Mouse (Mus musculus): ENCODE measurements around the gene Hoxb5. TPM values are rescaled to one million over a fixed set of nuclear protein-coding genes. Genes with fewer than 3 reads are reported as not detected.
A peak's percentile ranks its signal among the peaks of the same experiment; 100 is the strongest.

Hoxb5 gene
- polyA plus RNA-seq, 1 experiment from 2014 or later = not detected

GRCm38 (mm10) chr11:96346916-96347520 is 43.9 kb downstream of the Hoxb5 start:
- ATAC-seq (ENCODE audit: insufficient number of reproducible peaks, low FRiP score, low TSS enrichment, low read depth) = no peak
- no peak overlapping the region for H3K9ac ChIP-seq

GRCm38 (mm10) chr11:96347717-96348116 is 44.6 kb downstream of the Hoxb5 start:
- peaks cover 9% of the 10 kb centered on the region for H3K4me1 ChIP-seq
- H3K27me3 ChIP-seq = peaks cover 96% of the 10 kb centered on the region
- no peak for ATAC-seq (ENCODE audit: insufficient number of reproducible peaks, low FRiP score, low TSS enrichment, low read depth)
- 13% methylated on average over 4 of the region's 4 CpGs for WGBS
- no peak overlapping the region for H3K27ac ChIP-seq (replicated peaks)
- H3K36me3 ChIP-seq = no peaks in the 10 kb centered on the region
- H3K4me3 ChIP-seq (replicated peaks) = no peak overlapping the region
- H3K9ac ChIP-seq = no peak overlapping the region
- H3K9me3 ChIP-seq (replicated peaks) = no peaks in the 10 kb centered on the region
- no peak overlapping the region for H3K4me2 ChIP-seq (replicated peaks)

More at GRCm38 (mm10) chr11:96346916-96347520, 43.9 kb downstream of the Hoxb5 start:
- 18% methylated on average over 5 of the region's 5 CpGs for WGBS
- Histone ChIP-seq H3K9me3 (replicated peaks) (no peaks in the 10 kb centered on the region), H3K27ac (replicated peaks) (no peak overlapping the region), H3K27me3 (peaks cover 96% of the 10 kb centered on the region), H3K4me2 (replicated peaks) (no peak overlapping the region), H3K4me1 (peaks cover 7% of the 10 kb centered on the region), H3K36me3 (no peaks in the 10 kb centered on the region), H3K4me3 (replicated peaks) (no peak overlapping the region)

- Histone ChIP-seq H3K4me3 (replicated peaks) (no peak overlapping the region), H3K9ac (no peak overlapping the region), H3K4me2 (replicated peaks) (no peak overlapping the region), H3K27ac (replicated peaks) (no peak overlapping the region), H3K27me3 (peaks cover 96% of the 10 kb centered on the region), H3K4me1 (peaks cover 16% of the 10 kb centered on the region), H3K36me3 (no peaks in the 10 kb centered on the region), H3K9me3 (replicated peaks) (no peaks in the 10 kb centered on the region)
- WGBS = 8% methylated on average over 21 of the region's 21 CpGs
- ATAC-seq (ENCODE audit: insufficient number of reproducible peaks, low FRiP score, low TSS enrichment, low read depth) = no peak
These were observed 45.2 kb downstream of the Hoxb5 start for GRCm38 (mm10) chr11:96348141-96348928.

GRCm38 (mm10) chr11:96348988-96349387 is 45.9 kb downstream of the Hoxb5 start:
- Histone ChIP-seq H3K4me2 (replicated peaks) (no peak overlapping the region), H3K36me3 (no peaks in the 10 kb centered on the region), H3K4me3 (replicated peaks) (no peak overlapping the region), H3K4me1 (peaks cover 17% of the 10 kb centered on the region), H3K27me3 (peaks cover 94% of the 10 kb centered on the region), H3K9me3 (replicated peaks) (no peaks in the 10 kb centered on the region), H3K9ac (no peak overlapping the region), H3K27ac (replicated peaks) (no peak overlapping the region)
- WGBS = 17% methylated on average over 3 of the region's 3 CpGs
- no peak for ATAC-seq (ENCODE audit: insufficient number of reproducible peaks, low FRiP score, low TSS enrichment, low read depth)

- Histone ChIP-seq H3K27ac (replicated peaks) (no peak overlapping the region), H3K4me2 (replicated peaks) (no peak overlapping the region), H3K9me3 (replicated peaks) (no peaks in the 10 kb centered on the region), H3K27me3 (peaks cover 94% of the 10 kb centered on the region), H3K9ac (no peak overlapping the region), H3K4me1 (peaks cover 21% of the 10 kb centered on the region), H3K36me3 (no peaks in the 10 kb centered on the region), H3K4me3 (replicated peaks) (no peak overlapping the region)
- no peak for ATAC-seq (ENCODE audit: insufficient number of reproducible peaks, low FRiP score, low TSS enrichment, low read depth)
- WGBS = 11% methylated on average over 14 of the region's 14 CpGs
These were observed 46.6 kb downstream of the Hoxb5 start for GRCm38 (mm10) chr11:96349491-96350340.

GRCm38 (mm10) chr11:96350341-96350624 is 47.1 kb downstream of the Hoxb5 start, which contains the start of gene Hoxb2:
Gene Hoxb2 (plus strand): TSS chr11:96350525.
- Histone ChIP-seq H3K4me1 (peaks cover 20% of the 10 kb centered on the region), H3K9ac (no peak within 1 kb of the TSS), H3K27ac (replicated peaks) (no peak within 1 kb of the TSS), H3K4me2 (replicated peaks) (no peak within 1 kb of the TSS), H3K9me3 (replicated peaks) (no peaks in the 10 kb centered on the region), H3K27me3 (peaks cover 93% of the 10 kb centered on the region), H3K4me3 (replicated peaks) (no peak within 1 kb of the TSS), H3K36me3 (no peaks in the 10 kb centered on the region)
- WGBS = 29% methylated on average over 2 of the region's 2 CpGs
- no peak for ATAC-seq (ENCODE audit: insufficient number of reproducible peaks, low FRiP score, low TSS enrichment, low read depth)

GRCm38 (mm10) chr11:96350791-96351190 is 47.7 kb downstream of the Hoxb5 start:
- no peak overlapping the region for H3K9ac ChIP-seq
- H3K36me3 ChIP-seq = no peaks in the 10 kb centered on the region
- no peak overlapping the region for H3K4me3 ChIP-seq (replicated peaks)
- no peak for ATAC-seq (ENCODE audit: insufficient number of reproducible peaks, low FRiP score, low TSS enrichment, low read depth)
- H3K9me3 ChIP-seq (replicated peaks) = no peaks in the 10 kb centered on the region
- 13% methylated on average over 2 of the region's 2 CpGs for WGBS
- no peak overlapping the region for H3K4me2 ChIP-seq (replicated peaks)
- H3K27me3 ChIP-seq = peaks cover 91% of the 10 kb centered on the region
- no peak overlapping the region for H3K27ac ChIP-seq (replicated peaks)
- H3K4me1 ChIP-seq = peaks cover 15% of the 10 kb centered on the region; the same call in 1 of the 2 replicates

- 5% methylated on average over 11 of the region's 11 CpGs for WGBS
- Histone ChIP-seq H3K27me3 (peaks cover 91% of the 10 kb centered on the region), H3K4me3 (replicated peaks) (no peak overlapping the region), H3K4me1 (peaks cover 15% of the 10 kb centered on the region; the same call in 1 of the 2 replicates), H3K27ac (replicated peaks) (no peak overlapping the region), H3K9ac (no peak overlapping the region), H3K36me3 (no peaks in the 10 kb centered on the region), H3K9me3 (replicated peaks) (no peaks in the 10 kb centered on the region), H3K4me2 (replicated peaks) (no peak overlapping the region)
- ATAC-seq (ENCODE audit: insufficient number of reproducible peaks, low FRiP score, low TSS enrichment, low read depth) = no peak
These were observed 48.2 kb downstream of the Hoxb5 start for GRCm38 (mm10) chr11:96351312-96351711.

GRCm38 (mm10) chr11:96351831-96352230 is 48.7 kb downstream of the Hoxb5 start:
- H3K4me3 ChIP-seq (replicated peaks) = 0 out of 2 replicates have a peak overlapping the region, but pooled peaks have one; percentile 10
- H3K4me2 ChIP-seq (replicated peaks) = no peak overlapping the region
- WGBS = 2% methylated on average over 22 of the region's 22 CpGs
- no peak overlapping the region for H3K27ac ChIP-seq (replicated peaks)
- H3K27me3 ChIP-seq = peaks cover 91% of the 10 kb centered on the region
- no peak overlapping the region for H3K9ac ChIP-seq
- ATAC-seq (ENCODE audit: insufficient number of reproducible peaks, low FRiP score, low TSS enrichment, low read depth) = no peak
- H3K9me3 ChIP-seq (replicated peaks) = no peaks in the 10 kb centered on the region
- peaks cover 15% of the 10 kb centered on the region; the same call in 1 of the 2 replicates for H3K4me1 ChIP-seq
- H3K36me3 ChIP-seq = no peaks in the 10 kb centered on the region

- H3K4me1 ChIP-seq = peaks cover 15% of the 10 kb centered on the region; the same call in 1 of the 2 replicates
- peaks cover 95% of the 10 kb centered on the region for H3K27me3 ChIP-seq
- no peaks in the 10 kb centered on the region for H3K9me3 ChIP-seq (replicated peaks)
- peak overlapping the region; percentile 28 for H3K4me3 ChIP-seq (replicated peaks)
- WGBS = under 1% methylated on average over 75 of the region's 75 CpGs
- H3K36me3 ChIP-seq = no peaks in the 10 kb centered on the region
- H3K4me2 ChIP-seq (replicated peaks) = peak overlapping the region; percentile 32
- ATAC-seq (ENCODE audit: insufficient number of reproducible peaks, low FRiP score, low TSS enrichment, low read depth) = no peak
- H3K9ac ChIP-seq = no peak overlapping the region; the same call in 1 of the 2 replicates
- no peak overlapping the region for H3K27ac ChIP-seq (replicated peaks)
These were observed 49.8 kb downstream of the Hoxb5 start for GRCm38 (mm10) chr11:96352691-96353521.

Data from embryonic facial prominence, embryonic 15.5 days (tissue).